Mouse (Mus musculus): ENCODE results near the gene Brd3os. TPM values are rescaled to one million over a fixed set of nuclear protein-coding genes. Genes with fewer than 3 reads are reported as not detected.

Brd3os gene
- total RNA-seq, 1 experiment from 2014 or later, result 0.05 TPM

DNA sequence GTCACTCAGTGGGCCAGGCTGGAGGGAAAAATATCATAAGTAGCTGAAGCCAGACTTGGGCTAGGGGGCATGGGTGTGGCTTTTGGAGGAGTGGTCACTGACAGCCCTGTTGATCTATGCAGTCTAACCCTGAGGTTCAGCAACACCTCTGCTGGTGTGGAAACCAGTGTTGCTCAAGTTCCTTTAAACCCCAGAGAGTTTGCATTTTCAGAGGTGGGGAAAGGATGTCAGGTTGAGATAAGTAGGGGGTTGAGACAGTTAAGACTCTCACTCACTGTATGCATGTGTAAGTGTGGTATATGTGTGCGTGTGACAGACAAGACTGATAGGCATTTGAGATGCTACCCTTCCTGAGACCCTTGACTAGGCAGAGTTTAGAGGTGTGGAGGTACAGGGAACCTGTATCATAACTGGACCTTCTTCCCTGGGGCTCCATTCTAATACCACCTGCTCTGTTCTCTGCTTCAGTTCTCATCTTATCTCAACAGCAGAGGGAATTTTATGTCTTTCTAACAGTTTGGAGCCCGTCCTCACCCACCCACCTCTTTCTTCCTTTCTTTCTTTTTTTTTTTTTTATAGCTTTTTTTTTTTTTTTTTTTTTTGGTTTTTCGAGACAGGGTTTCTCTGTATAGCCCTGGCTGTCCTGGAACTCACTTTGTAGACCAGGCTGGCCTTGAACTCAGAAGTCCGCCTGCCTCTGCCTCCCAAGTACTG, 45.4 kb downstream of the Brd3os start:
- ATAC-seq (replicated peaks; ENCODE audit: low read depth, poor library complexity, severe bottlenecking), result peak; percentile 74

DNA sequence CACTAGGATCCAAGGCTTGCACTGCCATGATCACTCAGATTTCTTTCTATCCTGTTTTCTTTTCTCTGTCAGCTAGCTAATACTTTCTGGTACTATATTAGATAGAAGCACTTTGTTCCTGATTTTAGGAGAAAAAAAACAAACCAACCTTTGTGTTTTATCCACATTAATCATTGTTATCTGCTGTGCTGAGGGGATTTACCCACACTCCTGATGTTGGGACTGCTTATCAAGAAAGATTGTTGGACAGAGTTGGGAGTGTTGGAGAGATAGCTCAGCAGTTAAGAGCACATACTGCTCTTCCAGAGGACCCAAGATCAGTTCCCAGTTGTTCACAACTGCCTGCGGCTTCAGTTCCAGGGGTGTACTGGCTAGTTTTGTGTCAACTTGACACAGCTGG, 46.2 kb downstream of the Brd3os start:
- no peak for ATAC-seq (replicated peaks; ENCODE audit: low read depth, poor library complexity, severe bottlenecking)

DNA sequence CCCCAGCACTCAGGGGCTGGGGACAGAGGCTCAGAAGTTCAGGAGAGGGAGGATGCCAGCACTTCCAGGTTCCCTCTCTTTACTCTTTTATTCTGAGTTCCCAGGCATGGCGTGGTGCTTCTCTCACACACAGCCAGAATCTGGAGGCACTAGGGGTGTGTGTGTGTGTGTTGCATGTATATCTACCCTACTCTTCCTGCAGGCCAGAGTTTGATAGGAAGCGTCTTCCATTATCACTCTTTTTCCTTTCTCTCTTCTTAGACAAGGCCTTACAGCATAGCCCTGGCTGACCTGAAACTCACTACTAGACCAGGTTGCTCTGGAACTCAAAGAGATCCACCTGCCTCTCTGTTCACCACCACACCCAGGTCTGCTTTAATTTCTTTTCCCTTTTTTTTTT, 48.8 kb downstream of the Brd3os start:
- ATAC-seq (replicated peaks; ENCODE audit: low read depth, poor library complexity, severe bottlenecking), result no peak

Other genes with a start within 250 kb of the Brd3os start
- 1.1 and 4.2 TPM in 2 replicates for gene Sardh, start 194.0 kb upstream of the Brd3os start, total RNA-seq (2017)
- gene Vav2, start 15.3 kb upstream of the Brd3os start, total RNA-seq (2017), result 8.2 and 11.6 TPM in 2 replicates
- 27.0 and 47.2 TPM in 2 replicates for gene Brd3, start 65.3 kb downstream of the Brd3os start, total RNA-seq (2017)
- gene Wdr5, start 72.8 kb downstream of the Brd3os start, total RNA-seq (2017), result 83.4 and 86.4 TPM in 2 replicates
- gene Rxra, start 234.1 kb downstream of the Brd3os start, total RNA-seq (2017), result 3.5 and 4.0 TPM in 2 replicates